ENCODE assay signal across 8 mouse cellular contexts in the genomic region with DNA sequence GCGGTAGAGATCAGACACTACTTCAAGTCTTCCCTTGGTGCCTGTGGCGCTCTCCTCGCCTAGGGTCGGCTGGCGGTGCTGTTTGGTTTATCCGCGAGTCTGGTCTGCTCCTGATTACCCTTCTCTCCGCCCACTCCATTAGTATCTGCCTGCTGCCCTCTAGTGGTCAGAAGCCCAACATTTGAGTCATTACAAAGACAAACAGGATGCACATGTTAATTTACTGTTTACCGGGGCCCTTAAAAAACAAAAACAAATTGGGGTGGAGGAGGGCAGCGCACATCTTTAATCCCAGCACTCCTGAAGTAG. TPM values are rescaled to one million over a fixed set of nuclear protein-coding genes. Genes with fewer than 3 reads are reported as not detected.
DNase-seq lines count a peak whose midpoint lies in the region; ATAC-seq and TF ChIP-seq lines count a peak whose summit lies in the region.

No protein-coding gene starts in this region.

- intact Hi-C loops in heart, postnatal 14 days (cut with DNase I): loop anchor here (2.0 kb wide), 2 partner anchors 24 to 110 kb away; no protein-coding TSS in a partner anchor

- H3K27me3 ChIP-seq in G1E (ENCODE audit: insufficient read depth, low read length): peaks cover 59% of the 10 kb centered on the region
- H3K27me3 ChIP-seq in forebrain, embryonic 13.5 days: no peaks in the 10 kb centered on the region

- H3K27ac ChIP-seq in forebrain, embryonic 13.5 days: peak overlapping the region; percentile 12; the same call in 1 of the 2 replicates

- H3K4me2 ChIP-seq in forebrain, embryonic 13.5 days: peak overlapping the region; percentile 58

- no peaks in the 10 kb centered on the region for H3K36me3 ChIP-seq in G1E (replicated peaks)
- peaks cover 25% of the 10 kb centered on the region for H3K36me3 ChIP-seq in forebrain, embryonic 13.5 days (ENCODE audit: poor library complexity, severe bottlenecking)

- no peak overlapping the region; the same call in 1 of the 2 replicates for H3K4me3 ChIP-seq in G1E (ENCODE audit: low read depth, low read length)
- peak overlapping the region; percentile 24 for H3K4me3 ChIP-seq in forebrain, embryonic 13.5 days

- peak overlapping the region; percentile 37; the same call in 1 of the 2 replicates for H3K9ac ChIP-seq in forebrain, embryonic 13.5 days

- peak; percentile 58 for ATAC-seq in G1E (ENCODE audit: extremely low read depth, insufficient number of reproducible peaks, low FRiP score, poor library complexity, severe bottlenecking)
- peak; percentile 67 for ATAC-seq in cerebellum, adult (ENCODE audit: insufficient number of reproducible peaks, low FRiP score, low TSS enrichment)
- ATAC-seq in forebrain, embryonic 13.5 days: peak; percentile 90
- ATAC-seq in neutrophil, adult 5-6 weeks (ENCODE audit: extremely low read depth, insufficient number of reproducible peaks, low FRiP score, poor library complexity, severe bottlenecking): peak; percentile 55; the same call in 1 of the 2 replicates

- TF ChIP-seq CTCF in G1E (IDR thresholded peaks at IDR 0.05; ENCODE audit: low read depth, low read length): peak; percentile 41; the same call in 1 of the 2 replicates

- H3K9me3 ChIP-seq in G1E (replicated peaks): no peaks in the 10 kb centered on the region
- no peaks in the 10 kb centered on the region for H3K9me3 ChIP-seq in forebrain, embryonic 13.5 days (replicated peaks)

- peaks cover 4% of the 10 kb centered on the region for H3K4me1 ChIP-seq in G1E (ENCODE audit: insufficient read depth, low read depth, low read length)
- peaks cover 10% of the 10 kb centered on the region for H3K4me1 ChIP-seq in forebrain, embryonic 13.5 days

- DNase-seq in G1E (ENCODE audit: low spot score): peak; percentile 80
- DNase-seq in heart, postnatal 14 days: peak; percentile 77 to 87
- peak; percentile 80 for DNase-seq in layer of hippocampus, adult 11-12 months (ENCODE audit: low spot score)
- peak; percentile 74 to 86 for DNase-seq in lung, adult 18-20 months
- DNase-seq in thymus, postnatal 14 days: peak; percentile 72

- 2% methylated on average over 10 of the region's 10 CpGs for WGBS in forebrain, embryonic 13.5 days

RNA-seq across cellular contexts. Expression of gene Elf3, which starts 0.7 kb away (rescaled TPM):
- total RNA-seq in G1E (2014; fragmentation: Nextera tagmentation) (not detected in 2 replicates), G1E (2017) (0.12 TPM in 1 of 2 replicates, not detected in the other)
- not detected in 2 replicates for polyA plus RNA-seq in G1E (2012)
- polyA plus RNA-seq in forebrain, embryonic 13.5 days (2015; fragmentation: Nextera tagmentation; extraction: Ambion mirVana): 0.22 and 0.34 TPM in 2 replicates
- total RNA-seq in heart, postnatal 14 days (2021): under 1 TPM in 1 of 2 experiments, not detected in 1; 0.26 TPM
- total RNA-seq in neutrophil, adult 5-6 weeks (2017): 3.5 and 4.3 TPM in 2 replicates

RNA-seq across cellular contexts. Expression of gene Rnpep, which starts 24.8 kb away (rescaled TPM):
- total RNA-seq in G1E (2014; fragmentation: Nextera tagmentation) (not detected in 2 replicates), G1E (2017) (0.17 and 1.4 TPM in 2 replicates)
- 0.03 TPM in 1 of 2 replicates, not detected in the other for polyA plus RNA-seq in G1E (2012)
- polyA plus RNA-seq in forebrain, embryonic 13.5 days (2015; fragmentation: Nextera tagmentation; extraction: Ambion mirVana): 86.2 and 90.3 TPM in 2 replicates
- total RNA-seq in heart, postnatal 14 days (2021): 10 to 100 TPM; 22.0 to 23.0 TPM
- total RNA-seq in neutrophil, adult 5-6 weeks (2017): 70.6 and 71.6 TPM in 2 replicates

RNA-seq across cellular contexts. Expression of gene Timm17a, which starts 54.5 kb away (rescaled TPM):
- 87.0 and 89.5 TPM in 2 replicates for total RNA-seq in G1E (2014; fragmentation: Nextera tagmentation)
- total RNA-seq in G1E (2017): 91.1 TPM in 2 replicates
- 4.0 and 4.5 TPM in 2 replicates for polyA plus RNA-seq in G1E (2012)
- polyA plus RNA-seq in forebrain, embryonic 13.5 days (2015; fragmentation: Nextera tagmentation; extraction: Ambion mirVana): 167 and 179 TPM in 2 replicates
- 100 to 1,000 TPM; 359 to 389 TPM for total RNA-seq in heart, postnatal 14 days (2021)
- 4.0 and 5.9 TPM in 2 replicates for total RNA-seq in neutrophil, adult 5-6 weeks (2017)

Comparison
In these comparisons a context has a peak if more than half of its experiments do, and no peak if none do; other contexts are left out.
1. RNA of gene Rnpep, which starts 24.8 kb away (total RNA-seq): 70.6 to 71.6 TPM in neutrophil, adult 5-6 weeks and 22.0 to 23.0 TPM in heart, postnatal 14 days; 0.17 to 1.4 TPM in G1E; every median in the first group is over 4 times any median in the second.
2. RNA of gene Timm17a, which starts 54.5 kb away (total RNA-seq): 359 to 389 TPM in heart, postnatal 14 days and 87.0 to 91.1 TPM in G1E; 4.0 to 5.9 TPM in neutrophil, adult 5-6 weeks; every median in the first group is over 10 times any median in the second.
3. Peak in every context shown above with its lines, with median percentiles within 50 percentile points of each other: ATAC-seq and DNase-seq.